Mouse (Mus musculus) embryonic facial prominence, embryonic 15.5 days (tissue): Measurements from ENCODE around the gene H1f0. TPM values are rescaled to one million over a fixed set of nuclear protein-coding genes. Genes with fewer than 3 reads are reported as not detected.
A peak's percentile ranks its signal among the peaks of the same experiment; 100 is the strongest.

Experiments used
- ATAC-seq: fragments of 200-750 bp; cut with Nextera tagmentation; 2 replicates; pipeline ENCODE4 v1.8.0; 2017; ENCODE audit warnings: low read depth, moderate TSS enrichment; ENCODE audit not compliant: insufficient number of reproducible peaks, low FRiP score, low TSS enrichment
- H3K27ac ChIP-seq: fragments of 300-500 bp; sonication (generic); replicated peaks from 2 replicates; pipeline ENCODE4 v1.5.1; 2015; ENCODE audit warnings: mild to moderate bottlenecking, inconsistent platforms
- H3K27me3 ChIP-seq: fragments of 300-500 bp; sonication (generic); 2 replicates; pipeline ENCODE4 v1.6.1; 2015; ENCODE audit warnings: inconsistent platforms
- H3K36me3 ChIP-seq: fragments of 300-500 bp; sonication (generic); 2 replicates; pipeline ENCODE4 v1.6.1; 2015; ENCODE audit warnings: mild to moderate bottlenecking, inconsistent platforms
- H3K4me1 ChIP-seq: fragments of 300-500 bp; sonication (generic); 2 replicates; pipeline ENCODE4 v1.6.1; 2015; ENCODE audit warnings: inconsistent platforms
- H3K4me2 ChIP-seq: fragments of 300-500 bp; sonication (generic); replicated peaks from 2 replicates; pipeline ENCODE4 v1.6.1; 2015; ENCODE audit warnings: mild to moderate bottlenecking, inconsistent platforms
- H3K4me3 ChIP-seq: fragments of 300-500 bp; sonication (generic); replicated peaks from 2 replicates; pipeline ENCODE4 v1.5.1; 2015; ENCODE audit warnings: mild to moderate bottlenecking, inconsistent platforms
- H3K9ac ChIP-seq: fragments of 300-500 bp; sonication (generic); 2 replicates; pipeline ENCODE4 v1.6.1; 2015; ENCODE audit warnings: inconsistent platforms
- H3K9me3 ChIP-seq: fragments of 300-500 bp; sonication (generic); replicated peaks from 2 replicates; pipeline ENCODE4 v1.6.1; 2016; ENCODE audit warnings: inconsistent platforms
- WGBS: fragments of 180-500 bp; shearing (Covaris S2); methylation state at CpG from one replicate; pipeline ENCODE4 v1.1.7; 2015; 5-methylcytosine and 5-hydroxymethylcytosine counted together
- polyA plus RNA-seq: library from polyadenylated mRNA; unstranded; fragments of >200 nt; fragmentation: Nextera tagmentation; extraction: Ambion mirVana; gene quantifications from 2 replicates; pipeline ENCODE4 v1.2.1, GENCODE M21; 2015

The H1f0 gene
- polyA plus RNA-seq, 1 experiment from 2014 or later, result 582 TPM

DNA sequence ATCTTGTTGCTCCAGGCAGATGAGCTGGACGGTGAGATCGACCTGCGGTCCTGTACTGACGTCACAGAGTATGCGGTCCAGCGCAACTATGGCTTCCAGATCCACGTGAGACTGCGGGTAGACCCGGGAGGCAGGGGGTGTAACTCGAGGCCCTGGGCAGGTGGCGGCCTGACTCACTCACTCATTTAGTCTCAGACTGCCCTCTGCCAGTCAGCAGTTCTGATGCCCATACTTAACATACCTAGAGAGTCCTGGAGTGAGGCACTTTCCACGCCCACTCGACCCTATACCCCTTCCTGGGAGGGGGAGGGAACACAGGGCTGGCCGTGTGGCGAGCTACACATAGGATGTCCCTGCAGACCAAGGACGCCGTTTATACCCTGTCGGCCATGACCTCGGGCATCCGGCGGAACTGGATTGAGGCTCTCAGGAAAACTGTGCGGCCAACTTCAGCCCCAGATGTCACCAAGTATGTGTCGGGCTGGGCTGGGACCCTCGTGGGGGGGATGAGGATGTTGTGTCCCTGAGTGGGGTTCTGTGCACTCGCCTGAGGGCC lies 37.2 kb upstream of the H1f0 start:
- H3K4me3 ChIP-seq, result no peak overlapping the region
- H3K4me2 ChIP-seq, result no peak overlapping the region
- no peaks in the 10 kb centered on the region for H3K27me3 ChIP-seq
- WGBS, result 93% methylated on average over 25 of the region's 25 CpGs
- no peak overlapping the region for H3K27ac ChIP-seq
- ATAC-seq, result no peak
- no peak overlapping the region for H3K9ac ChIP-seq
- H3K9me3 ChIP-seq, result no peaks in the 10 kb centered on the region
- peaks cover 72% of the 10 kb centered on the region for H3K36me3 ChIP-seq
- peaks cover 30% of the 10 kb centered on the region for H3K4me1 ChIP-seq

GRCm38 (mm10) chr15:78992235-78992634 lies 36.0 kb upstream of the H1f0 start:
- no peak overlapping the region for H3K4me3 ChIP-seq
- no peak overlapping the region for H3K27ac ChIP-seq
- H3K27me3 ChIP-seq, result no peaks in the 10 kb centered on the region
- H3K9me3 ChIP-seq, result no peaks in the 10 kb centered on the region
- no peak overlapping the region for H3K4me2 ChIP-seq
- H3K9ac ChIP-seq, result no peak overlapping the region
- ATAC-seq, result no peak
- H3K4me1 ChIP-seq, result peaks cover 18% of the 10 kb centered on the region
- peaks cover 80% of the 10 kb centered on the region for H3K36me3 ChIP-seq
- 91% methylated on average over 7 of the region's 7 CpGs for WGBS

GRCm38 (mm10) chr15:78992925-78993324 lies 35.3 kb upstream of the H1f0 start:
- Histone ChIP-seq H3K4me2 (no peak overlapping the region), H3K9me3 (no peaks in the 10 kb centered on the region), H3K36me3 (peaks cover 78% of the 10 kb centered on the region), H3K4me3 (no peak overlapping the region), H3K27ac (no peak overlapping the region), H3K9ac (no peak overlapping the region), H3K27me3 (no peaks in the 10 kb centered on the region), H3K4me1 (peaks cover 11% of the 10 kb centered on the region)
- 95% methylated on average over 24 of the region's 24 CpGs for WGBS
- no peak for ATAC-seq

DNA sequence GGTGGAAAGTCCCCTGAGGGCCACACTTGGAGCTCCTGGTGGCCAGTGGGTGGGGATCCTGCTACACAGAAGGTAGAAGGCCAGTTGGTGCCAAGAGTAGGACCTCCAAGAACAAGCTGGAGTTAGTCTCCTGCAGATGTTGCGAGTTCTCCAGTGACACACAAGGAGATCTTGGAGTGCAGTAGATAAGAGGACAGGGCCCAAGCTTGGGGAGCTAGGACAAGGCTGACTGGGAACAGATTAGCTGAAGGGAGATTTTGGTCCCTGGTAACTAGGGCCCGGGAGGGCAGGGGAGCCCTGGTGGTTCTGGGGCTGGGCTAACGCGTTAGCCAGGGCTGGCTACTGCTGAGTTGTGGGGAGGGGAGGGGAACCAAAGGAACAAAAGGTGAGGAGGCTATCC lies 32.3 kb upstream of the H1f0 start:
- over 99% methylated on average over 4 of the region's 4 CpGs for WGBS
- Histone ChIP-seq H3K9me3 (no peaks in the 10 kb centered on the region), H3K4me1 (0 out of 2 replicates have a peak, but pooled peaks cover 10% of the 10 kb centered on the region), H3K9ac (no peak overlapping the region), H3K36me3 (peaks cover 72% of the 10 kb centered on the region), H3K27me3 (no peaks in the 10 kb centered on the region), H3K4me2 (no peak overlapping the region), H3K4me3 (no peak overlapping the region), H3K27ac (no peak overlapping the region)
- no peak for ATAC-seq

DNA sequence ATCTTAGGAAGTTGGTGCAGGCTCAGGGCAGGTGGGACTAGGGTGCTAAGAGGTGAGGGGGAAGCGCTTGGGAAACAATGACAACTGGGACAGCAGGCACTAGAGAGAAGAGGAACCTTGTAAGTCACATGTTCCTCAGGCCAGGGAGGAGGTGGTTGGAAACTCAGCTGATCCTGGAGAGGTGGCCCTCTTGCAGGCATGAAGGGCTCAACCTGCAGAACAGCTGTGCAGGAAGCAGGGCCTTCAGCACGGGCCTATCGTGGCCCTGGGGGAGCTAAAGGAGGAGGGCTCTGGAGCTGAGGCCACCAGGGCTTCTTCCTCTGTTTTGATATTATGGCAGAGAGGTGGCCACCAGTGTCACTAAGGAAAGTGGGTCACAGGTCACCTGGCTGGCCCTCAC lies 31.6 kb upstream of the H1f0 start:
- H3K9me3 ChIP-seq, result no peaks in the 10 kb centered on the region
- peaks cover 72% of the 10 kb centered on the region for H3K36me3 ChIP-seq
- ATAC-seq, result no peak
- WGBS, result 78% methylated on average over 3 of the region's 3 CpGs
- no peak overlapping the region for H3K4me2 ChIP-seq
- H3K27ac ChIP-seq, result no peak overlapping the region
- H3K4me1 ChIP-seq, result 0 out of 2 replicates have a peak, but pooled peaks cover 10% of the 10 kb centered on the region
- H3K4me3 ChIP-seq, result no peak overlapping the region
- no peaks in the 10 kb centered on the region for H3K27me3 ChIP-seq
- H3K9ac ChIP-seq, result no peak overlapping the region

DNA sequence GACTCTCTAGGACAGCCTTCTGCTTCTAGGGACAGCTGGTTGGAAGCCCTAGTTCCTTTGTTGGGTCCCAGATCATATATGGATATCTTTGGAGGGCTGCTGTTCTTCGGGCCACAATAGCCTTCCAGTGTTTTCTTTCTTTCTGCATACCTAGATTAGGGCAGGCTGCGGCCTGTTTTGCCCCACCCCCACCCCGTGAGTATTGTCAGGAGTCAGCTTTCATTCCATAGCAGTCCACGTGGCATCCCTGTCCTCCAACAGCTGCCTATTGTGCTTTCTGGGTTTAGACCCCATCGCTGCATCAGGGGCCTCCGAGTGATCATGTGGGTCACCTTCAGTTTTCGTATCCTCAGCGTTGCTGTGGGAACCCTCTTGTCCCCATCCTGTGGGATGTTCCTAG lies 29.9 kb upstream of the H1f0 start:
- no peak for ATAC-seq
- Histone ChIP-seq H3K4me1 (0 out of 2 replicates have a peak, but pooled peaks cover 10% of the 10 kb centered on the region), H3K27ac (peak overlapping the region; percentile 24; the same call in 1 of the 2 replicates), H3K4me3 (no peak overlapping the region), H3K9ac (no peak overlapping the region), H3K27me3 (no peaks in the 10 kb centered on the region), H3K36me3 (peaks cover 72% of the 10 kb centered on the region), H3K9me3 (no peaks in the 10 kb centered on the region), H3K4me2 (no peak overlapping the region)
- 52% methylated on average over 8 of the region's 8 CpGs for WGBS

DNA sequence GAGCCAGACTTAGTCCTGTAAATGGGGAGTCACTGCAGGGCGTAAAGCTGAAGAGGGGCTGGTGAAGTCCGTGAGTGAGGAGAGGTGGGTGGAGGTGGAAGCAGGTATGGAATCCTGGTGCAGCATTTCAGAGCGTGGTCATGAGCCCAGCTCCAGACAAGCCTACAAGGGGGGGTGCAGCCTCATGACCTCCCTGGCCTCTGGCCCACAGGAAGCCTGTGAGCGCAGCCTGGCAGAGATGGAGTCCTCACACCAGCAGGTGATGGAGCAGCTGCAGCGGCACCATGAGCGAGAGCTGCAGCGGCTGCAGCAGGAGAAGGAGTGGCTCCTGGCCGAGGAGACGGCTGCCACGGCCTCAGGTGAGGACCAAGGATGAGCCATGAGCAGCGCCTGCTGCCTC lies 28.7 kb upstream of the H1f0 start:
- Histone ChIP-seq H3K9me3 (no peaks in the 10 kb centered on the region), H3K27me3 (no peaks in the 10 kb centered on the region), H3K4me1 (0 out of 2 replicates have a peak, but pooled peaks cover 10% of the 10 kb centered on the region), H3K4me3 (no peak overlapping the region), H3K36me3 (peaks cover 72% of the 10 kb centered on the region), H3K4me2 (no peak overlapping the region), H3K9ac (no peak overlapping the region), H3K27ac (no peak overlapping the region)
- no peak for ATAC-seq
- 83% methylated on average over 11 of the region's 11 CpGs for WGBS

- Histone ChIP-seq H3K9me3 (no peaks in the 10 kb centered on the region), H3K27me3 (no peaks in the 10 kb centered on the region), H3K4me2 (no peak overlapping the region), H3K4me1 (0 out of 2 replicates have a peak, but pooled peaks cover 10% of the 10 kb centered on the region), H3K36me3 (peaks cover 72% of the 10 kb centered on the region), H3K4me3 (no peak overlapping the region), H3K9ac (no peak overlapping the region), H3K27ac (no peak overlapping the region)
- 81% methylated on average over 7 of the region's 7 CpGs for WGBS
- ATAC-seq, result no peak
Observed at GRCm38 (mm10) chr15:79000357-79000791, 27.9 kb upstream of the H1f0 start.

DNA sequence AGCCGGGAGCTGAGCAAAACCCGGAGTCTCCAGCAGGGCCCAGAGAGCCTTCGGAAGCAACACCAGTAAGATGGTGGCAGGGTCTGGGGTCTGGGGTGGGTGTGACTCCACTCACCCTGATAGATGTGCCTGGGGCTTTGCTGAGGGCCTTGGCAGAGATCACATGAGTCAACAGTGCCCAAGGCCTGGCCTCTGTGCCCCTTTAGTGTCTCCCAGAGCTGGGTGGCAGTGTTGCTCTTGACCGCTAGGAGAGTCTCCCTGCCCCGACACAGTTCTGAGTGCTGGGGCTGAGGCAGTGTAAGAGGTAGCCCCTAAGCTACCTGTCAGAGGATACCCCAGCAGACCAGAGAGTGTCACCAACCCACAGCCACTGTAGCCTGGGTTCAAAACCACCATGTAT lies 26.7 kb upstream of the H1f0 start:
- Histone ChIP-seq H3K4me3 (no peak overlapping the region), H3K36me3 (peaks cover 71% of the 10 kb centered on the region), H3K9ac (no peak overlapping the region), H3K4me1 (0 out of 2 replicates have a peak, but pooled peaks cover 10% of the 10 kb centered on the region), H3K4me2 (no peak overlapping the region), H3K27ac (no peak overlapping the region), H3K9me3 (no peaks in the 10 kb centered on the region), H3K27me3 (no peaks in the 10 kb centered on the region)
- 89% methylated on average over 5 of the region's 5 CpGs for WGBS
- no peak for ATAC-seq

DNA sequence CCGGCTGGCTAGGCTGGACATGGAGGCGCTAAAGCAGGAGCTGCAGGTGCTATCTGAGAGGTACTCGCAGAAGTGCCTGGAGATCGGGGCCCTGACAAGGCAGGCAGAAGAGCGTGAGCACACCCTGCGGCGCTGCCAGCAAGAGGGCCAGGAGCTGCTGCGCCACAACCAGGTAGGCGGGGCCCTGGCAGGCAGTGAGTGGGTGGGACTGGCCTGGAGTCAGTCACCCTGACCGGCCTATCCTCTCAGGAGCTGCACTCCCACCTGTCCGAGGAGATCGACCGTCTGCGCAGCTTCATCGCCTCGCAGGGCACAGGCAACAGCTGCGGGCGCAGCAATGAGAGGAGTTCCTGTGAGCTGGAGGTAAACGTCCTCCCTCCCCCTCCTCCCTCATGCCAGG lies 26.2 kb upstream of the H1f0 start:
- ATAC-seq, result no peak
- H3K4me3 ChIP-seq, result no peak overlapping the region
- no peaks in the 10 kb centered on the region for H3K27me3 ChIP-seq
- H3K36me3 ChIP-seq, result peaks cover 72% of the 10 kb centered on the region
- H3K4me2 ChIP-seq, result no peak overlapping the region
- no peak overlapping the region for H3K9ac ChIP-seq
- no peak overlapping the region for H3K27ac ChIP-seq
- H3K4me1 ChIP-seq, result 0 out of 2 replicates have a peak, but pooled peaks cover 10% of the 10 kb centered on the region
- 47% methylated on average over 19 of the region's 19 CpGs for WGBS
- no peaks in the 10 kb centered on the region for H3K9me3 ChIP-seq

DNA sequence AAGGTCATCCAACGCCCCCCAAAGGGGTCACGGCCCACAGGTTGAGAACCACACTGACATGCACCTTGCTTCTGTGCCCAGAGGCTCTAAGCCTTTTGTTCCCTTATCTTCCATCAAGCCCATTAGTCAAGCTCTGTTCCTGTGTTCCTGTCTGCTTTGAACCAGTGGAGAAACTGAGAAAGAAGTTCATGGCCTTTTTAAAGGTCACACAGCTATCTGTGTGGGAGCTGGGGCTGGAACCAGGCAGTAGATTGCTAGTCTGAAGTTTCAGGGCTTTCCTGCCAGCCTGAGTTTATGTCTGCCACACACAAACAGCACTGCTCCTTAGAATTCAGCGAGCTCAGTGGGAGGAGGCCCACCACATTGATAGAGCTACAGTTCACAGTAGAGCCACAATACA lies 25.2 kb upstream of the H1f0 start:
- Histone ChIP-seq H3K4me1 (0 out of 2 replicates have a peak, but pooled peaks cover 10% of the 10 kb centered on the region), H3K27ac (no peak overlapping the region), H3K9me3 (no peaks in the 10 kb centered on the region), H3K9ac (no peak overlapping the region), H3K27me3 (no peaks in the 10 kb centered on the region), H3K4me2 (no peak overlapping the region), H3K36me3 (peaks cover 77% of the 10 kb centered on the region), H3K4me3 (no peak overlapping the region)
- 86% methylated on average over 3 of the region's 3 CpGs for WGBS
- no peak for ATAC-seq

GRCm38 (mm10) chr15:79005581-79005980 lies 22.7 kb upstream of the H1f0 start:
- no peaks in the 10 kb centered on the region for H3K27me3 ChIP-seq
- no peak overlapping the region for H3K9ac ChIP-seq
- H3K4me1 ChIP-seq, result no peaks in the 10 kb centered on the region
- no peak overlapping the region for H3K27ac ChIP-seq
- H3K4me2 ChIP-seq, result no peak overlapping the region
- peaks cover 67% of the 10 kb centered on the region for H3K36me3 ChIP-seq
- H3K9me3 ChIP-seq, result no peaks in the 10 kb centered on the region
- ATAC-seq, result no peak
- WGBS, result 79% methylated on average over 9 of the region's 9 CpGs
- H3K4me3 ChIP-seq, result no peak overlapping the region
